Mouse (Mus musculus): ENCODE data around the gene Vmn1r59.
"Not testable (repeated sequence)": the region's sequence is repeated elsewhere in the genome, so short reads cannot be mapped to it uniquely, and the experiment has no call there.

Vmn1r59 gene

DNA sequence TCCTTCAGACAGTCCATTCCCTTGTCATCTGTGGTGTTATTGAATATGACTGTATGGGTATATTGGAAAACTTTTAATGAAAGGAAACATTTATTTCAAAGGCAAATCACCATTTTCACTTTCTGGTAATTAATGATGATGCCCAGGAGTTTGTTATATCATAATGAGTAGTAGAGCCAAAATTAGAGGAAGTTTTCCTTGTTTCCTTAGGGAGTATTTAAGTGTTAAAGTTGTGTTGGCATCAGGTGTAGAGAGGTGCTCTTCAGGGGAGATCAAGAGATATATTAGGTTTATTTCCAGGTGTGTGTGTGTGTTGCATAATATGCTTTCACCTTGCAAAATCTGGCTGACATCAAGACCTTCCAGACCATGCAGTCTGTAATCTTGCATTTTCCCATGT, at the start of gene Vmn1r59:
Gene Vmn1r59, minus strand, starts transcription at position 101 of the 400 bp plus-strand sequence.
- DNase-seq (ENCODE audit: low read depth in 1 of 2, low spot score in 2 of 2), result no peak

DNA sequence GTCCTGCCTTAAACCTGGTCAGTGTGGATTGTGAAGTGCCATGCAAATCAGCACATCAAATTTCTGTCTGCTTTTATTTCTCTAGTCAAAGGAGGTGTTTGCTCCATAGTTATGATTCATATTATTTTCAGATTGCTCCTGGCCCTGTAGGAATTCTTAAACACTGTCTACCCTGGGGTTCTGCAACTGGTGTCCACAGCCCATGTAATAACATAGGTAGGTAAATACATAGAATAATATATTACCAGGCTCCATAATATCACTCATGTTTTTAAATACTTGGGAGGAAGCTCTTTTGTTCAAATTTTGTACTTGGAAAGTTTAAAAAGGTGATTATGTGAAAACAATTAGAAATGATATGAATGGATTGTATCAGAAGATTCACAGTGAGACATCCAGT, 37.3 kb upstream of the Vmn1r59 start, which contains the start of gene Vmn2r28:
Gene Vmn2r28, minus strand, starts transcription at position 101 of the 400 bp plus-strand sequence.
- DNase-seq (ENCODE audit: low read depth in 1 of 2, low spot score in 2 of 2), result not testable (repeated sequence)

DNA sequence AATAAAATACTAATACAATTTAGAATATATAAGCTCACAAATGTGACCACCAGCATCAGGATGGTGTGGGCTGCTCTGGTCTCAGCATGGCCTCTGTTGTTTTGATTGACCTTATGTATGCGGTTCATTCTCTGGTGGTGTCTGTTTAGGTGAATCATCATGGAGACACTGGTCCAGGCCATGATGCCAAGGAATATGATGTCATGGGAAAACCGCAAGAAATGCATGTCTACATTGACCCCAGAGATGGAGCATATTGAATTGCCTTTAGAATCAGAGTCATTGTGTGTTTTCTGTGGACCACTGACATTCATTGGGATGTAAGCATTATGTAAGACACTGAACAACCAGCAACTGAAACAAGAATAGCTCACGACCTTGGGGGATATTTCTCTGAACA, 2.6 kb downstream of the Vmn1r59 start:
- DNase-seq (ENCODE audit: low read depth in 1 of 2, low spot score in 2 of 2), result not testable (repeated sequence)

DNA sequence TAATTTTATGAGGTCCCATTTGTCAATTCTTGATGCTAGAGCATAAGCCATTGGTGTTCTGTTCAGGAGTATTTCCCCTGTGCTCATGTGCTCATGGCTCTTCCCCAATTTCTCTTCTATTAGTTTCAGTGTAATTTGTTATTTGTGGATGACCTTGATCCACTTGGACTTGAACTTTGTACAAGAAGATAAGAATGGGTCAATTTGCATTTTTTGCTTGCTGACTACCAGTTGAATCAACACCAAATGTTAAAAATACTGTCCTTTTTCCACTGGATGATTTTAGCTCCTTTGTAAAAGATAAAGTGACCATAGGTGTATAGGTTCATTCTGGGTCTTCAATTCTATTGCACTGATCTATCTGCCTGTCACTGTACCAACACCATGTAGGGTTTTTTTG, 7.9 kb downstream of the Vmn1r59 start:
- DNase-seq (ENCODE audit: low read depth in 1 of 2, low spot score in 2 of 2), result no peak

DNA sequence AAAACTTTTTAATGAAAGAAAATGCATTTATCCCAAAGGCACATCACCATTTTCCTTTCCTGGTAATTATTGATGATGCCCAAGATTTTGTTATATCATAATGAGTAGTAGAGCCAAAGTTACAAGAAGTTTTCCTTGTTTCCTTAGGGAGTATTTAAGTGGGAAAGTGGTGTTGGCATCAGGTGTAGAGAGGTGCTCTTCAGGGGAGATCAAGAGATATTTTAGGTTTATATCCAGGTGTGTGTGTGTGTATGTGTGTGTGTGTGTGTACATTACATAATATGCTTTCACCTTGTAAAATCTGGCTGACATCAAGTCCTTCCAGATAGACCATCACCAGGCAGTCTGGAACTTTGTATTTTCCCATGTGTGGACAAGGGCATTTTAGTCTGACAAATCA, 43.3 kb downstream of the Vmn1r59 start, which contains the start of gene Vmn1r58:
Gene Vmn1r58, minus strand, starts transcription at position 101 of the 400 bp plus-strand sequence.
- not testable (repeated sequence) for DNase-seq (ENCODE audit: low read depth in 1 of 2, low spot score in 2 of 2)

DNA sequence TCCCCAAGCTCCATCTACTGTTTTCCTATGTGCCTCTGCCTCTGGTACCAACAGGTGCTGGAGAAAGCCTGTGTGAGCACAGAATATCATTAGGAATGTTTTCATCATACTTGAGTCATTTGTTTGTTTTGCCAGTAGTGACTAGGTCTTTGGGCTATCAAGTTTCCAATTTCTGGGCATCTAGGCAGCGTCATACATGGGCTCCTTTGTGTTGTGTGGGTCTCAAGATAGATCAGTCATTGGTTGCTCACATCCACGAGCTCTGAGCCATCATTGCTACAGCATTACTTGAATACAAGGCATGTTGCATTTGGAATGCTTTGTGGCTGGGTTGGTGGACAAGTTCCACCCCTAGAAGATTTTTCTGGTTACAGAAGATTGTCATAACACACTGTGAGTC, 50.4 kb downstream of the Vmn1r59 start:
- DNase-seq (ENCODE audit: low read depth in 1 of 2, low spot score in 2 of 2), result no peak
